Mouse (Mus musculus): Measurements from ENCODE around the gene Mcoln1. TPM values are rescaled to one million over a fixed set of nuclear protein-coding genes. Genes with fewer than 3 reads are reported as not detected.

Mcoln1 gene
- 27.1 TPM for polyA plus RNA-seq (2014; fragmentation: Illumina TruSeq; extraction: RNeasy Lipid Tissue Mini Kit (QIAGEN cat#74804); ENCODE audit: low read depth, low replicate concordance)

GRCm38 (mm10) chr8:3500235-3501090 is at the start of gene Mcoln1:
Mcoln1 (plus strand) TSS chr8:3500457.

DNA sequence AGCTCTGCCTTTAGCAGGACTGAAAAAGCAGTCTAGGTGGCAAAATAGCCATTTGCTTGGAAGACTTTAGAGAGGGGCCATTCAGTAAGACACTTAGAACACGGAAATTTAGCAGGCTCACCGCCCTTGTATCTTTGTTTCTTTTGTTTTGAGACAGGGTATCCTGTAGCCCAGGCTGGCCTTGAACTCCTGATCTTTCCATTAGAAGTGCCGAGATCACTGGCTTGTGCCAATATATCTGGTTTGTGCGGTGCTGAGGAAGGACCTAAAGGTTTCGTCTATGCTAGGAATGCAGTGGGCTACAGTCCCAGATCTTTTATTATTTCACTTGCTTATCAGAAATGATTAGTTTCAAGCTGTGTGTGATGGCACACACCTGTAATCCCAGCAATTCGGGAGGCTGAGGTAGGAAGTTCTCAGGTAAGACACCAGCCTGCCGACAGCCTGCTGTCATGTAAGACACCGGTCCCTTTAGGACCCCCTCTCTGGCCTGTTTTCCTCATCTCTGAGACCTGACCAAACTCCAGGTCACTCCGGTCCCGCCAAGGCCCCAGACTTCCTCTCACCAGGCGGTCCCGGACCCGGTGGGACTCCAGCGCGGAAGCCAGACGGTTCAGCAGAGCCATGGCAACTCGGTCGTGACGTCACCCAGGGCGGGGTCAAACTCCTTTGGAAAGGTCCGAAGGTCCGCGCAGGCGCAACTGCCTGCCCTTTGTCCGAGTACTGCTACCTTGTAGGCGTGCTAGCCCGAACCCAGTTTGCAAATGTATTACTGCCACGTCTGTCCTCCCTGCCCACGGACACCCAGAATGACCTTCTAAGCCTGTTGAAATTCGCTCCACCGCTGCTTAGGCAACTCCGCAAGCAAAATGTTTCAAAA is 33.0 kb upstream of the Mcoln1 start, which contains the start of gene Pex11g:
Gene Pex11g, minus strand, starts transcription at position 675 of the 880 bp plus-strand sequence.

GRCm38 (mm10) chr8:3470562-3470961 is 29.7 kb upstream of the Mcoln1 start, which contains the start of gene Tex45:
Tex45 (plus strand) TSS chr8:3470862.

GRCm38 (mm10) chr8:3492901-3493844 is 7.1 kb upstream of the Mcoln1 start, which contains the start of gene Zfp358:
Zfp358 (plus strand) TSS chr8:3493138.

DNA sequence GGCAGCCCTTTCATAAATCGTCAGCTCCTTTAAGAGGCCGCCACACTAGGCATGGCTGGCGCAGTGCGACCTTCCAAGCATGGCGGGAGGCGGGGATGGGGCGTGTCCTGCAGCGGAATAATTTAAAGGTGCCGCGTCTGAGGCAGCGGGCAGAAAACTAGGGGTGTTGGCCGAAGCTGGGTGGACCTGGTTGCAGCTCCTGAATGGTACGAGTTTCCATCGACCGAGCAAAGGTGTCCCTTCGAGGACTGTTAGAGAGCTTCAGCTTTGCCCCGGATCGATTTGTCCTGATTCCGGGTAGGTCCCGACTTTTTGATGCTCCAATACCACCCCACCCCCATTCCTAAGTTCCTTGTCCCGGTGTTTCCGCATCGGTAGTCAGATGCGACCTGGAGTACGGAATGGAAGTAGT is 15.0 kb downstream of the Mcoln1 start, which contains the start of gene Pnpla6:
Gene Pnpla6, plus strand, starts transcription at position 125 of the 412 bp plus-strand sequence.

Other genes with a start within 250 kb of the Mcoln1 start
- 84.5 TPM for gene Insr, start 220.8 kb upstream of the Mcoln1 start, polyA plus RNA-seq (2014; fragmentation: Illumina TruSeq; extraction: RNeasy Lipid Tissue Mini Kit (QIAGEN cat#74804); ENCODE audit: low read depth, low replicate concordance)
- gene A430078G23Rik, start 147.0 kb upstream of the Mcoln1 start, polyA plus RNA-seq (2014; fragmentation: Illumina TruSeq; extraction: RNeasy Lipid Tissue Mini Kit (QIAGEN cat#74804); ENCODE audit: low read depth, low replicate concordance), result 0.41 TPM
- 7.4 TPM for gene Arhgef18, start 107.5 kb upstream of the Mcoln1 start, polyA plus RNA-seq (2014; fragmentation: Illumina TruSeq; extraction: RNeasy Lipid Tissue Mini Kit (QIAGEN cat#74804); ENCODE audit: low read depth, low replicate concordance)
- gene Pex11g, start 32.8 kb upstream of the Mcoln1 start, polyA plus RNA-seq (2014; fragmentation: Illumina TruSeq; extraction: RNeasy Lipid Tissue Mini Kit (QIAGEN cat#74804); ENCODE audit: low read depth, low replicate concordance), result 0.85 TPM
- not detected for gene Tex45, start 29.6 kb upstream of the Mcoln1 start, polyA plus RNA-seq (2014; fragmentation: Illumina TruSeq; extraction: RNeasy Lipid Tissue Mini Kit (QIAGEN cat#74804); ENCODE audit: low read depth, low replicate concordance)
- 2.6 TPM for gene Zfp358, start 7.3 kb upstream of the Mcoln1 start, polyA plus RNA-seq (2014; fragmentation: Illumina TruSeq; extraction: RNeasy Lipid Tissue Mini Kit (QIAGEN cat#74804); ENCODE audit: low read depth, low replicate concordance)
- gene Pnpla6, start 14.9 kb downstream of the Mcoln1 start, polyA plus RNA-seq (2014; fragmentation: Illumina TruSeq; extraction: RNeasy Lipid Tissue Mini Kit (QIAGEN cat#74804); ENCODE audit: low read depth, low replicate concordance), result 17.3 TPM
- gene C330021F23Rik, start 67.5 kb downstream of the Mcoln1 start, polyA plus RNA-seq (2014; fragmentation: Illumina TruSeq; extraction: RNeasy Lipid Tissue Mini Kit (QIAGEN cat#74804); ENCODE audit: low read depth, low replicate concordance), result 2.2 TPM
- 6.7 TPM for gene Camsap3, start 86.8 kb downstream of the Mcoln1 start, polyA plus RNA-seq (2014; fragmentation: Illumina TruSeq; extraction: RNeasy Lipid Tissue Mini Kit (QIAGEN cat#74804); ENCODE audit: low read depth, low replicate concordance)
- 0.50 TPM for gene Xab2, start 120.9 kb downstream of the Mcoln1 start, polyA plus RNA-seq (2014; fragmentation: Illumina TruSeq; extraction: RNeasy Lipid Tissue Mini Kit (QIAGEN cat#74804); ENCODE audit: low read depth, low replicate concordance)
- 17.8 TPM for gene Pet100, start 121.1 kb downstream of the Mcoln1 start, polyA plus RNA-seq (2014; fragmentation: Illumina TruSeq; extraction: RNeasy Lipid Tissue Mini Kit (QIAGEN cat#74804); ENCODE audit: low read depth, low replicate concordance)
- gene Pcp2, start 125.1 kb downstream of the Mcoln1 start, polyA plus RNA-seq (2014; fragmentation: Illumina TruSeq; extraction: RNeasy Lipid Tissue Mini Kit (QIAGEN cat#74804); ENCODE audit: low read depth, low replicate concordance), result not detected
- gene Stxbp2, start 130.5 kb downstream of the Mcoln1 start, polyA plus RNA-seq (2014; fragmentation: Illumina TruSeq; extraction: RNeasy Lipid Tissue Mini Kit (QIAGEN cat#74804); ENCODE audit: low read depth, low replicate concordance), result 69.0 TPM
- gene Retn, start 155.3 kb downstream of the Mcoln1 start, polyA plus RNA-seq (2014; fragmentation: Illumina TruSeq; extraction: RNeasy Lipid Tissue Mini Kit (QIAGEN cat#74804); ENCODE audit: low read depth, low replicate concordance), result 7.4 TPM
- 0.60 TPM for gene Mcemp1, start 165.3 kb downstream of the Mcoln1 start, polyA plus RNA-seq (2014; fragmentation: Illumina TruSeq; extraction: RNeasy Lipid Tissue Mini Kit (QIAGEN cat#74804); ENCODE audit: low read depth, low replicate concordance)
- not detected for gene Fcor, start 171.9 kb downstream of the Mcoln1 start, polyA plus RNA-seq (2014; fragmentation: Illumina TruSeq; extraction: RNeasy Lipid Tissue Mini Kit (QIAGEN cat#74804); ENCODE audit: low read depth, low replicate concordance)
- 7.8 TPM for gene Trappc5, start 175.8 kb downstream of the Mcoln1 start, polyA plus RNA-seq (2014; fragmentation: Illumina TruSeq; extraction: RNeasy Lipid Tissue Mini Kit (QIAGEN cat#74804); ENCODE audit: low read depth, low replicate concordance)
- gene Fcer2a, start 193.7 kb downstream of the Mcoln1 start, polyA plus RNA-seq (2014; fragmentation: Illumina TruSeq; extraction: RNeasy Lipid Tissue Mini Kit (QIAGEN cat#74804); ENCODE audit: low read depth, low replicate concordance), result 5.3 TPM
- not detected for gene Clec4g, start 220.2 kb downstream of the Mcoln1 start, polyA plus RNA-seq (2014; fragmentation: Illumina TruSeq; extraction: RNeasy Lipid Tissue Mini Kit (QIAGEN cat#74804); ENCODE audit: low read depth, low replicate concordance)
- 4.4 TPM for gene Cd209a, start 248.5 kb downstream of the Mcoln1 start, polyA plus RNA-seq (2014; fragmentation: Illumina TruSeq; extraction: RNeasy Lipid Tissue Mini Kit (QIAGEN cat#74804); ENCODE audit: low read depth, low replicate concordance)

All from sigmoid colon, adult 10 weeks (tissue).